Mouse (Mus musculus): Measurements from ENCODE around the gene Large2. TPM values are rescaled to one million over a fixed set of nuclear protein-coding genes. Genes with fewer than 3 reads are reported as not detected.
A peak's percentile ranks its signal among the peaks of the same experiment; 100 is the strongest.
"Not testable (repeated sequence)": the region's sequence is repeated elsewhere in the genome, so short reads cannot be mapped to it uniquely, and the experiment has no call there.

The Large2 gene
- polyA plus RNA-seq, 1 experiment from 2014 or later, result 2.6 TPM

- Histone ChIP-seq H3K27ac (replicated peaks) (peak within 1 kb of the TSS; percentile 59), H3K4me3 (peak within 1 kb of the TSS; percentile 66), H3K4me2 (replicated peaks) (peak within 1 kb of the TSS; percentile 80), H3K36me3 (peaks cover 11% of the 10 kb centered on the region; the same call in 1 of the 2 replicates), H3K27me3 (no peaks in the 10 kb centered on the region), H3K9me3 (no peaks in the 10 kb centered on the region), H3K9ac (replicated peaks) (peak within 1 kb of the TSS; percentile 81), H3K4me1 (peaks cover 31% of the 10 kb centered on the region)
- peak; percentile 67 for ATAC-seq (replicated peaks)
- WGBS, result 2% methylated on average over 32 of the region's 59 CpGs
These were observed 26.5 kb upstream of the Large2 start, which contains the start of gene Mapk8ip1 for GRCm38 (mm10) chr2:92401091-92401561. Gene Mapk8ip1 (minus strand): TSS chr2:92401263.

- no peaks in the 10 kb centered on the region for H3K9me3 ChIP-seq
- peak overlapping the region; percentile 81 for H3K9ac ChIP-seq (replicated peaks)
- H3K4me2 ChIP-seq (replicated peaks), result peak overlapping the region; percentile 80
- H3K27ac ChIP-seq (replicated peaks), result peak overlapping the region; percentile 59
- peak overlapping the region; percentile 66 for H3K4me3 ChIP-seq
- peaks cover 7% of the 10 kb centered on the region; the same call in 1 of the 2 replicates for H3K36me3 ChIP-seq
- H3K27me3 ChIP-seq, result no peaks in the 10 kb centered on the region
- peaks cover 31% of the 10 kb centered on the region for H3K4me1 ChIP-seq
- WGBS, result 1% methylated on average over 22 of the region's 22 CpGs
- no peak for ATAC-seq (replicated peaks)
These were observed 26.0 kb upstream of the Large2 start for GRCm38 (mm10) chr2:92400682-92401081.

- 0 out of 2 replicates have a peak overlapping the region, but pooled peaks have one; percentile 15 for H3K9ac ChIP-seq (replicated peaks)
These were observed 25.2 kb upstream of the Large2 start for GRCm38 (mm10) chr2:92399877-92400276.

GRCm38 (mm10) chr2:92397436-92397835 is 22.8 kb upstream of the Large2 start:
- Histone ChIP-seq H3K4me2 (replicated peaks) (no peak overlapping the region), H3K27ac (replicated peaks) (no peak overlapping the region), H3K27me3 (no peaks in the 10 kb centered on the region), H3K36me3 (no peaks in the 10 kb centered on the region), H3K9me3 (no peaks in the 10 kb centered on the region), H3K9ac (replicated peaks) (no peak overlapping the region), H3K4me1 (peaks cover 39% of the 10 kb centered on the region), H3K4me3 (no peak overlapping the region)
- no peak for ATAC-seq (replicated peaks)
- 81% methylated on average over 1 of the region's 1 CpGs for WGBS

More at GRCm38 (mm10) chr2:92399877-92400276, 25.2 kb upstream of the Large2 start:
- Histone ChIP-seq H3K27ac (replicated peaks) (0 out of 2 replicates have a peak overlapping the region, but pooled peaks have one; percentile 8), H3K4me3 (peak overlapping the region; percentile 66), H3K4me2 (replicated peaks) (peak overlapping the region; percentile 80), H3K4me1 (peaks cover 31% of the 10 kb centered on the region)
- ATAC-seq (replicated peaks); H3K36me3 ChIP-seq; H3K27me3 ChIP-seq; H3K9me3 ChIP-seq: not testable (repeated sequence)
- 58% methylated on average over 3 of the region's 4 CpGs for WGBS

GRCm38 (mm10) chr2:92395535-92395934 is 20.9 kb upstream of the Large2 start:
- no peak overlapping the region for H3K27ac ChIP-seq (replicated peaks)
- no peak overlapping the region for H3K4me3 ChIP-seq
- no peaks in the 10 kb centered on the region for H3K36me3 ChIP-seq
- 94% methylated on average over 3 of the region's 3 CpGs for WGBS
- no peak overlapping the region for H3K4me2 ChIP-seq (replicated peaks)
- no peaks in the 10 kb centered on the region for H3K9me3 ChIP-seq
- H3K4me1 ChIP-seq, result peaks cover 53% of the 10 kb centered on the region
- no peak overlapping the region for H3K9ac ChIP-seq (replicated peaks)
- no peaks in the 10 kb centered on the region for H3K27me3 ChIP-seq
- no peak for ATAC-seq (replicated peaks)

GRCm38 (mm10) chr2:92392318-92393264 is 17.9 kb upstream of the Large2 start:
- Histone ChIP-seq H3K4me3 (peak overlapping the region; percentile 32), H3K27ac (replicated peaks) (peak overlapping the region; percentile 62), H3K36me3 (no peaks in the 10 kb centered on the region), H3K27me3 (no peaks in the 10 kb centered on the region), H3K9ac (replicated peaks) (peak overlapping the region; percentile 47), H3K9me3 (no peaks in the 10 kb centered on the region), H3K4me1 (peaks cover 55% of the 10 kb centered on the region), H3K4me2 (replicated peaks) (peak overlapping the region; percentile 46)
- WGBS, result 7% methylated on average over 26 of the region's 26 CpGs
- ATAC-seq (replicated peaks), result no peak

GRCm38 (mm10) chr2:92391703-92392317 is 17.1 kb upstream of the Large2 start:
- H3K36me3 ChIP-seq, result peaks cover 5% of the 10 kb centered on the region
- H3K4me1 ChIP-seq, result peaks cover 57% of the 10 kb centered on the region
- H3K9me3 ChIP-seq, result no peaks in the 10 kb centered on the region
- peak overlapping the region; percentile 47 for H3K9ac ChIP-seq (replicated peaks)
- H3K27me3 ChIP-seq, result no peaks in the 10 kb centered on the region
- WGBS, result 17% methylated on average over 11 of the region's 11 CpGs
- H3K27ac ChIP-seq (replicated peaks), result peak overlapping the region; percentile 62
- H3K4me3 ChIP-seq, result peak overlapping the region; percentile 32
- no peak for ATAC-seq (replicated peaks)
- H3K4me2 ChIP-seq (replicated peaks), result peak overlapping the region; percentile 46

- H3K27ac ChIP-seq (replicated peaks), result no peak overlapping the region
- ATAC-seq (replicated peaks), result no peak
- peaks cover 12% of the 10 kb centered on the region for H3K36me3 ChIP-seq
- H3K4me2 ChIP-seq (replicated peaks), result no peak overlapping the region
- H3K9me3 ChIP-seq, result no peaks in the 10 kb centered on the region
- H3K4me1 ChIP-seq, result peaks cover 57% of the 10 kb centered on the region
- H3K27me3 ChIP-seq, result no peaks in the 10 kb centered on the region
- 80% methylated on average over 8 of the region's 8 CpGs for WGBS
- no peak overlapping the region for H3K4me3 ChIP-seq
- no peak overlapping the region for H3K9ac ChIP-seq (replicated peaks)
These were observed 16.4 kb upstream of the Large2 start for GRCm38 (mm10) chr2:92391116-92391515.

- H3K4me1 ChIP-seq, result peaks cover 57% of the 10 kb centered on the region
- H3K27me3 ChIP-seq, result no peaks in the 10 kb centered on the region
- WGBS, result 70% methylated on average over 6 of the region's 6 CpGs
- H3K27ac ChIP-seq (replicated peaks), result peak overlapping the region; percentile 93
- H3K9me3 ChIP-seq, result no peaks in the 10 kb centered on the region
- H3K4me3 ChIP-seq, result no peak overlapping the region
- peak overlapping the region; percentile 66; the same call in 1 of the 2 replicates for H3K4me2 ChIP-seq (replicated peaks)
- H3K9ac ChIP-seq (replicated peaks), result no peak overlapping the region
- ATAC-seq (replicated peaks), result no peak
- peaks cover 20% of the 10 kb centered on the region for H3K36me3 ChIP-seq
These were observed 15.7 kb upstream of the Large2 start for GRCm38 (mm10) chr2:92390206-92390930.

- H3K9me3 ChIP-seq, result no peaks in the 10 kb centered on the region
- peak overlapping the region; percentile 84 for H3K9ac ChIP-seq (replicated peaks)
- H3K27ac ChIP-seq (replicated peaks), result peak overlapping the region; percentile 93
- no peaks in the 10 kb centered on the region for H3K27me3 ChIP-seq
- H3K4me1 ChIP-seq, result peaks cover 57% of the 10 kb centered on the region
- H3K36me3 ChIP-seq, result peaks cover 27% of the 10 kb centered on the region
- peak; percentile 21; the same call in 1 of the 2 replicates for ATAC-seq (replicated peaks)
- peak overlapping the region; percentile 83 for H3K4me3 ChIP-seq
- H3K4me2 ChIP-seq (replicated peaks), result peak overlapping the region; percentile 66
- 1% methylated on average over 10 of the region's 10 CpGs for WGBS
These were observed 15.0 kb upstream of the Large2 start for GRCm38 (mm10) chr2:92389645-92390044.

- WGBS, result 1% methylated on average over 57 of the region's 62 CpGs
- peaks cover 57% of the 10 kb centered on the region for H3K4me1 ChIP-seq
- peak overlapping the region; percentile 66 for H3K4me2 ChIP-seq (replicated peaks)
- H3K9me3 ChIP-seq, result no peaks in the 10 kb centered on the region
- ATAC-seq (replicated peaks), result peak; percentile 91
- H3K4me3 ChIP-seq, result peak overlapping the region; percentile 83
- H3K9ac ChIP-seq (replicated peaks), result peak overlapping the region; percentile 84
- H3K27ac ChIP-seq (replicated peaks), result peak overlapping the region; percentile 93
- H3K36me3 ChIP-seq, result peaks cover 32% of the 10 kb centered on the region
- H3K27me3 ChIP-seq, result no peaks in the 10 kb centered on the region
These were observed 14.4 kb upstream of the Large2 start for GRCm38 (mm10) chr2:92388891-92389641.

All from forebrain, embryonic 15.5 days (tissue).